Mouse (Mus musculus) kidney, adult 2 months (tissue): Measurements from ENCODE around the gene Sugct. TPM values are rescaled to one million over a fixed set of nuclear protein-coding genes. Genes with fewer than 3 reads are reported as not detected.

ENCODE experiments used
- DNase-seq: peaks from one replicate; pipeline ENCODE4 v3.0.0; 2021
- H3K27ac ChIP-seq: fragments of 200-500 bp; 2 replicates; pipeline ENCODE4 v1.5.1; 2012; ENCODE audit warnings: low read depth, low read length, control low read depth, inconsistent platforms; ENCODE audit not compliant: insufficient read depth
- H3K27me3 ChIP-seq: fragments of 200-500 bp; replicated peaks from 2 replicates; pipeline ENCODE4 v1.6.1; 2012; ENCODE audit warnings: mild to moderate bottlenecking, moderate library complexity, low read length, inconsistent platforms; ENCODE audit not compliant: control insufficient read depth, insufficient read depth
- H3K36me3 ChIP-seq: fragments of 200-500 bp; 2 replicates; pipeline ENCODE4 v1.6.1; 2012; ENCODE audit warnings: mild to moderate bottlenecking, moderate library complexity, low read length, inconsistent platforms; ENCODE audit not compliant: control insufficient read depth, insufficient read depth
- H3K4me1 ChIP-seq: fragments of 200-500 bp; 2 replicates; pipeline ENCODE4 v1.6.1; 2011; ENCODE audit warnings: low read length; ENCODE audit not compliant: control insufficient read depth, insufficient read depth
- H3K4me3 ChIP-seq: fragments of 200-500 bp; 2 replicates; pipeline ENCODE4 v1.5.1; 2011; ENCODE audit warnings: mild to moderate bottlenecking, low read depth, low read length, control low read depth; ENCODE audit not compliant: insufficient read depth
- CTCF ChIP-seq: fragments of 200-500 bp; conservative IDR thresholded peaks from 2 replicates; pipeline ENCODE4 v1.5.1; 2011; ENCODE audit warnings: low read depth, mild to moderate bottlenecking, control low read depth, low read length, moderate library complexity, mixed read lengths; ENCODE audit not compliant: insufficient read depth, insufficient read length
- POLR2A ChIP-seq: fragments of 200-500 bp; IDR thresholded peaks from one replicate; pipeline ENCODE4 v1.6.1; 2011; ENCODE audit warnings: low read depth, low read length, control low read depth
- WGBS: fragments of 180-500 bp; shearing (Covaris S2); methylation state at CpG from one replicate; pipeline ENCODE4 v1.1.7; 2018; 5-methylcytosine and 5-hydroxymethylcytosine counted together
- polyA plus RNA-seq: library from polyadenylated mRNA; depleted of rRNA; stranded (reverse); fragments of >200 nt; gene quantifications from 2 replicates; pipeline ENCODE4 v1.2.3, GENCODE M21; 2012

Sugct gene
- polyA plus RNA-seq, 1 experiment = 35.5 TPM

GRCm38 (mm10) chr13:17296912-17297311 is 398.4 kb downstream of the Sugct start:
- WGBS = 59% methylated on average over 4 of the region's 4 CpGs
- no peaks in the 10 kb centered on the region for H3K4me1 ChIP-seq
- TF ChIP-seq POLR2A (no peak), CTCF (no peak)

GRCm38 (mm10) chr13:17296460-17296859 is 398.9 kb downstream of the Sugct start:
- Histone ChIP-seq H3K27me3 (no peaks in the 10 kb centered on the region), H3K4me1 (no peaks in the 10 kb centered on the region), H3K27ac (no peak overlapping the region), H3K36me3 (no peaks in the 10 kb centered on the region), H3K4me3 (no peak overlapping the region)
- no peak for DNase-seq
- 44% methylated on average over 3 of the region's 3 CpGs for WGBS
- TF ChIP-seq POLR2A = no peak
- TF ChIP-seq CTCF = no peak

More at GRCm38 (mm10) chr13:17296912-17297311, 398.4 kb downstream of the Sugct start:
- Histone ChIP-seq H3K4me3 (no peak overlapping the region), H3K27ac (no peak overlapping the region), H3K27me3 (no peaks in the 10 kb centered on the region), H3K36me3 (no peaks in the 10 kb centered on the region)
- DNase-seq = no peak

GRCm38 (mm10) chr13:17291057-17291456 is 404.3 kb downstream of the Sugct start:
- 73% methylated on average over 3 of the region's 3 CpGs for WGBS
- Histone ChIP-seq H3K4me3 (no peak overlapping the region), H3K27me3 (no peaks in the 10 kb centered on the region), H3K36me3 (no peaks in the 10 kb centered on the region), H3K4me1 (no peaks in the 10 kb centered on the region), H3K27ac (no peak overlapping the region)
- TF ChIP-seq POLR2A = no peak
- TF ChIP-seq CTCF = no peak
- DNase-seq = no peak

- WGBS = 46% methylated on average over 1 of the region's 1 CpGs
Observed at GRCm38 (mm10) chr13:17288377-17288776, 407.0 kb downstream of the Sugct start.

GRCm38 (mm10) chr13:17245936-17246335 is 449.4 kb downstream of the Sugct start:
- H3K27me3 ChIP-seq = no peaks in the 10 kb centered on the region
- WGBS = 82% methylated on average over 3 of the region's 3 CpGs
- H3K4me3 ChIP-seq = no peak overlapping the region
- no peaks in the 10 kb centered on the region for H3K36me3 ChIP-seq
- no peak for TF ChIP-seq POLR2A
- DNase-seq = no peak
- no peak overlapping the region for H3K27ac ChIP-seq
- H3K4me1 ChIP-seq = no peaks in the 10 kb centered on the region

More at GRCm38 (mm10) chr13:17288377-17288776, 407.0 kb downstream of the Sugct start:
- no peaks in the 10 kb centered on the region for H3K27me3 ChIP-seq
- no peaks in the 10 kb centered on the region for H3K4me1 ChIP-seq
- no peak for TF ChIP-seq CTCF
- TF ChIP-seq POLR2A = no peak
- H3K4me3 ChIP-seq = no peak overlapping the region
- no peaks in the 10 kb centered on the region for H3K36me3 ChIP-seq
- no peak for DNase-seq
- no peak overlapping the region for H3K27ac ChIP-seq

- peak; percentile 7 for DNase-seq
- WGBS = 15% methylated on average over 3 of the region's 3 CpGs
Observed at GRCm38 (mm10) chr13:17216524-17216923, 478.8 kb downstream of the Sugct start.

GRCm38 (mm10) chr13:17212681-17213080 is 482.7 kb downstream of the Sugct start:
- H3K4me3 ChIP-seq = no peak overlapping the region
- DNase-seq = no peak
- TF ChIP-seq CTCF (no peak), POLR2A (no peak)

More at GRCm38 (mm10) chr13:17216524-17216923, 478.8 kb downstream of the Sugct start:
- TF ChIP-seq CTCF (no peak), POLR2A (no peak)
- H3K27ac ChIP-seq = no peak overlapping the region
- H3K36me3 ChIP-seq = no peaks in the 10 kb centered on the region
- no peaks in the 10 kb centered on the region for H3K27me3 ChIP-seq
- H3K4me1 ChIP-seq = no peaks in the 10 kb centered on the region
- no peak overlapping the region for H3K4me3 ChIP-seq

More at GRCm38 (mm10) chr13:17212681-17213080, 482.7 kb downstream of the Sugct start:
- no peak overlapping the region for H3K27ac ChIP-seq
- H3K27me3 ChIP-seq = no peaks in the 10 kb centered on the region
- no peaks in the 10 kb centered on the region for H3K36me3 ChIP-seq
- no peaks in the 10 kb centered on the region for H3K4me1 ChIP-seq
